Mouse (Mus musculus) bone marrow, adult 2 months (tissue): Measurements from ENCODE around the gene Pafah1b2.

Experiments used
- CTCF ChIP-seq: fragments of 200-500 bp; IDR thresholded peaks from 2 replicates; pipeline ENCODE4 v1.5.1; 2011; ENCODE audit warnings: low read length, control low read depth; ENCODE audit not compliant: control insufficient read depth, insufficient read depth
- POLR2A ChIP-seq: fragments of 200-500 bp; IDR thresholded peaks from 2 replicates; pipeline ENCODE4 v1.6.1; 2011; ENCODE audit warnings: low read depth, mild to moderate bottlenecking, control low read depth, low read length, borderline replicate concordance; ENCODE audit not compliant: control insufficient read depth

- TF ChIP-seq CTCF (no peak), POLR2A (no peak)
These were observed 28.6 kb downstream of the Pafah1b2 start for GRCm38 (mm10) chr9:45983676-45984408.
